ENCODE assay signal across 10 mouse cellular contexts in the genomic region with DNA sequence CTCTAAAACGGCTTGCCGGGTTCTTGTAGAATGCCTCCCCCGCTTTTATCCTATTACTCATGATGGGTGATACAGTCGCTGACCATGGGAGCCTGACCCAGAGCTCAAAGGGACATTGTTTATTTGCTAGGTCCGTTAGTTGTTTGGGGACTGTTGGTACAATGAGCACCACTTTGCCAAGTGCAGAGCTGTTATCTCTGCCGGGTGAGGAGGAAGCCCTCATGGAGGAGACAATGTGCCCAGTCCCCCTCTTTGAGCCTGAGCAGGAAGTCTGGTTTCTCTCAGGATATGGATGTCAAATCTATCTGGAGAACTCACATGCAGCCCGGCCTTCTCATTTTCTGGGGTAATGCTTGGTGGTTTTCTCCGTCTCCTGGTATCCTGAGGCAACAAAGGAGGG.
DNase-seq lines count a peak whose midpoint lies in the region; ATAC-seq and TF ChIP-seq lines count a peak whose summit lies in the region.
"Had no signal": no experiment of that assay in that cellular context is flagged by ENCODE, and none has a peak within 500 bp of the region (broad histone marks: within the 10 kb centered on the region; RNA-seq: fewer than 3 reads in every experiment).

No protein-coding gene starts in this region.

- H3K36me3 ChIP-seq in kidney, adult 2 months (ENCODE audit: control insufficient read depth, insufficient read depth, low read length) = no peaks in the 10 kb centered on the region
- H3K36me3 ChIP-seq in lung, embryonic 15.5 days = no peaks in the 10 kb centered on the region
- H3K36me3 ChIP-seq: embryonic facial prominence, embryonic 15.5 days; G1E had no signal

- peak overlapping the region; percentile 3 for H3K27ac ChIP-seq in kidney, adult 2 months (ENCODE audit: insufficient read depth, low read depth, low read length)
- no peak overlapping the region; the same call in 1 of the 2 replicates for H3K27ac ChIP-seq in lung, embryonic 15.5 days
- H3K27ac ChIP-seq: embryonic facial prominence, embryonic 15.5 days had no signal

- peak; percentile 51 for DNase-seq in 416B (ENCODE audit: low read depth)
- peak; percentile 69 to 74 for DNase-seq in heart, adult 18-20 months
- DNase-seq in kidney, adult 2 months = peak; percentile 72
- no peak for DNase-seq in left cerebral cortex, adult 9 months (ENCODE audit: low spot score in 2 of 2)
- no peak for DNase-seq in urinary bladder, postnatal 36 days (ENCODE audit: low spot score in 2 of 2)
- DNase-seq in cerebellum, adult 9-10 months = no peak

- no peak overlapping the region for H3K4me2 ChIP-seq in lung, embryonic 15.5 days
- H3K4me2 ChIP-seq: embryonic facial prominence, embryonic 15.5 days had no signal

- H3K9me3 ChIP-seq in lung, embryonic 15.5 days = no peaks in the 10 kb centered on the region
- H3K9me3 ChIP-seq: embryonic facial prominence, embryonic 15.5 days had no signal

- peak; percentile 27; the same call in 1 of the 2 replicates for ATAC-seq in lung, embryonic 15.5 days (ENCODE audit: borderline replicate concordance, extremely low read depth, low FRiP score, low TSS enrichment)

- 29% methylated on average over 8 of the region's 8 CpGs for WGBS in kidney, adult 2 months
- 26% methylated on average over 8 of the region's 8 CpGs for WGBS in lung, embryonic 15.5 days

- no peak for TF ChIP-seq CTCF in kidney, adult 2 months (conservative IDR thresholded peaks at IDR 0.05; ENCODE audit: insufficient read depth, insufficient read length, low read depth, low read length)

- H3K9ac ChIP-seq in lung, embryonic 15.5 days = no peak overlapping the region
- H3K9ac ChIP-seq: embryonic facial prominence, embryonic 15.5 days had no signal

- no peak for TF ChIP-seq POLR2A in kidney, adult 2 months (IDR thresholded peaks at IDR 0.05; ENCODE audit: low read depth, low read length)

- H3K4me1 ChIP-seq in kidney, adult 2 months (ENCODE audit: control insufficient read depth, insufficient read depth, low read length) = 0 out of 2 replicates have a peak, but pooled peaks cover 3% of the 10 kb centered on the region
- peaks cover 10% of the 10 kb centered on the region; the same call in 1 of the 2 replicates for H3K4me1 ChIP-seq in lung, embryonic 15.5 days

- H3K4me3 ChIP-seq in kidney, adult 2 months (ENCODE audit: insufficient read depth, low read depth, low read length) = no peak overlapping the region
- H3K4me3 ChIP-seq in lung, embryonic 15.5 days = no peak overlapping the region
- H3K4me3 ChIP-seq: embryonic facial prominence, embryonic 15.5 days; myocyte had no signal

- no peaks in the 10 kb centered on the region for H3K27me3 ChIP-seq in kidney, adult 2 months (replicated peaks; ENCODE audit: control insufficient read depth, insufficient read depth, low read length)
- H3K27me3 ChIP-seq in lung, embryonic 15.5 days = no peaks in the 10 kb centered on the region
- H3K27me3 ChIP-seq: embryonic facial prominence, embryonic 15.5 days had no signal

Comparison
In these comparisons a context has a peak if more than half of its experiments do, and no peak if none do; other contexts are left out.
1. DNase-seq: peak in 416B (single experiment), heart, adult 18-20 months (2 of 2) and kidney, adult 2 months (single experiment); none in left cerebral cortex, adult 9 months (0 of 2), urinary bladder, postnatal 36 days (0 of 2) and cerebellum, adult 9-10 months (single experiment).